Mouse (Mus musculus): ENCODE measurements around the gene Lrrc1.

DNA sequence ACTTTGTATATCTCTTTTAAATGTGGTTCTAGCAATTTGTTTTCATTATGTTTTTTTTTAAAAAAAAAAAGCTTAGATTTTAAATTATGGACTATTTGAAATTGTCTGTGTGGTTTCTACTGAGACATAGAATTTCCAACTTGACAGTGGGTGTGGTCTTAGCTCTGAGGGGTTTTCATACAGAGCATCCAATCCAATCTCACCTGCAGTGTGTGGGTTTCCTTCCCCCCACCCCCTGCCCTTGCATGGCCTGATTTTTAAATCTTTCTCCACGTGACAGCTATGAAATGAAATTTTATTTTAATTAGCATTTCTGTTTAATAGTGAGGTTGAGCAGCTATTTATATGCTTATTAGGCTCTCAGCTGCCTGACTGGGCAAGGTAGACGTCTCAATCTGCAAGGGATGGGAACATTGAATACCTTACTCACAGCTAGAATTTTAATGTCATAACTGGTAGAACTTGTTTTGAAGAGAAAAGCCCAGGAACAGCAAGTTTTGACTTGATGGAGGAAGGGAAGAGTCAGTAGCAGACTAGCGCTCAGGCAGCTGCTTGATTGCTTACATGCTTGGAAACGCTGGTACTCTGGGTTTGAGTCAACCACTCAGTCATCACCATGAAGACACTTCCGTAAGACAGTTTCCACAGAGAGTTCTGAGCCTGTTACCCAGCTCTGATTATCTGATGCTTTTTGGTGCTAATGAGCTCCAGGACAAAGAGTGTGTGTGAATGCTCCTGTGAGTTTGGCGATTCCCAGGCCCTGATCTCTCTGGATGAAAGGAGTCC lies 42.3 kb upstream of the Lrrc1 start:
- TF ChIP-seq CTCF (IDR thresholded peaks at IDR 0.05; ENCODE audit: control insufficient read depth, insufficient read depth, insufficient replicate concordance, low read depth, low read length) (no peak), POLR2A (IDR thresholded peaks at IDR 0.05; ENCODE audit: control insufficient read depth, low read depth, low read length) (no peak)
